Mouse (Mus musculus) stomach, postnatal 0 days (tissue): ENCODE measurements around the gene Abcc8.

Source experiments
- CTCF ChIP-seq: IDR thresholded peaks from 2 replicates; pipeline ENCODE4 v1.5.1; 2016; ENCODE audit warnings: antibody characterized with exemption, low read depth, mild to moderate bottlenecking, moderate library complexity
- EP300 ChIP-seq: optimal IDR thresholded peaks from 2 replicates; pipeline ENCODE3; 2016; ENCODE audit warnings: antibody characterized with exemption

GRCm38 (mm10) chr7:46058882-46059281 is 121.0 kb downstream of the Abcc8 start:
- TF ChIP-seq EP300, result no peak
- no peak for TF ChIP-seq CTCF
